Mouse (Mus musculus) thymus, postnatal 14 days (tissue): ENCODE data around the gene Boll.
"Not testable (repeated sequence)": the region's sequence is repeated elsewhere in the genome, so short reads cannot be mapped to it uniquely, and the experiment has no call there.

Source experiments
- DNase-seq: peaks from one replicate; pipeline ENCODE4 v3.0.0; 2021

The Boll gene

DNA sequence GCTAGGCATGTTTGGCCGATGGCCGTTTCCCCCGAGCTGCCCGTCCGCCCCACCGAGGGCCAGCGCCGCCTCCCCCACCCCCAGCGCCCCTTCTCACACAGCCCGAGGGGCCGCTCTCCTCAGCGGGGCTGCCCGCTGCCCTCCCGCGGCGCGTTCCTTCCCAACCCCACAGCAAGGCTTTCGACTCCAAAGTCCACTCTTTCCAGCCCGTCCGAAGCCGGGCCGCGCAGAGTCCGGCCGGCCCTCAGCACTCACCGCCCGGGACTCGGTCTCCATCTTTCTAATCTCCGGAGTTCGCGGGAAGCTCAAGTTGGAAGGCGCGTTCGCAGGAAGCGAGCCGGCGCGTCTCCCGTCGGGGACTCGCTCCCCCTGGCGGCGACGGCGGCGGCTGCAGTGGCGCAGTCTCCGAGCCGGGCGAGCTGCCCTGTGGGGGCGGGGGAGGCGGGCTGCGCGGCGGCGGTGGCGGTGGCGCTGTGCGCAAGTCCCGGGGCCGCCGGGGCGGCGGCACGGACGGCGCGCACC, at the start of gene Boll:
TSS of gene Boll (minus strand) at position 426 of the 522 bp plus-strand sequence.
- DNase-seq = peak; percentile 91

DNA sequence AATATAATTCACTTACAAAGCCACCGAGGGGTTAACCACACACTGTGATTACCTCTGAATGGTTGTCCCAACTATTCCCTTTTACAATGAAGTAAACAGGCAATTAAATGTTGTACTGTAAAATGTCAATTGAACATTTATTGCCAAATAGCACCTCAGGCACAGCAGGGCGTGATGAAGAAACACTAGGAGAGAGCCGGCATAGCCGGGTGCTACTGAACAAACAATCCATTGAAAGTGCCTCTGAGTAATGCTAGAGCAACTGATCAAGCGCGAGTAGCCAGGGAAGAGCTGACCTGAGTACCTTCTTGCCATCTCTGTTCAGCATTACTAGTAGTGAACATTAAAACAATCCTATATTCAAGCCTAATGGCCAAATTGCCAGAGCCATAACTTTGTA, 49.3 kb upstream of the Boll start:
- no peak for DNase-seq

DNA sequence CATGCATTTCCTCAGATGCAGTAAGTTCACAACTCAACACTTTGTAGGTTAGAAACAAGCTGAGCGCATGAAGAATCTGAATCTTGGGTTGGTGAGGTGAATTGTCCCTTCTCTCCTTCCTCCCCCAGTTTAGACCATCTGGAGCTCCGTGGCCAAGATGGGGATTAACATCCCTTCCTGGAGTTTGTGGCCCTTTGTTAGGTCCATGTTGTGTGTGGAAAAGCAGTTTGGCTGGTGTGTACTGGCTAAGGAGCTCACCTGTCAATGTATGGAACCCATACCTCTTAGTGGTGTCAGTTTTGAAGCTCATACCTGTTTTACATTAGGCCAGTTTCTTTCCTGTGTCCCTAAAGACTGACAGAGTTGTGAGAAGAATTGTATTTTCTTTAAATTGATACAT, 47.8 kb upstream of the Boll start:
- no peak for DNase-seq

DNA sequence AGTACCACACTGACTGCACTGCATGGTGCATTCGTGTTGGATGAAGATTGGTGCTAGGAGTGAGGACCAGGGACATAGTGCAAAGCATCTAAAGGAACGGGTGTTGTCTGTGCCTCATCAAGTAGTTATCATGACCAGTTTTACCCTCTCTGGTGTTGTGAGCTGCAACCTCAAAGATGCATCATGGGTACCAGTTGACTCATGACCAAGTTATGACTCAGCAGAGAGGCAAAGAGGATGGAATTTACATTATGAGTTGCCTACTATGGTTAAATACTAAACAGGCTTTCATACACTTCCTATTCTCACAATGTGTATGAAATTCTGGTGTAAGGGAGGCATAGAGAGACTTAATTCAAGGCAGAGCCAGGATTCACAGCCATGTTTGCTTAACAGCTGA, 47.4 kb upstream of the Boll start:
- no peak for DNase-seq

DNA sequence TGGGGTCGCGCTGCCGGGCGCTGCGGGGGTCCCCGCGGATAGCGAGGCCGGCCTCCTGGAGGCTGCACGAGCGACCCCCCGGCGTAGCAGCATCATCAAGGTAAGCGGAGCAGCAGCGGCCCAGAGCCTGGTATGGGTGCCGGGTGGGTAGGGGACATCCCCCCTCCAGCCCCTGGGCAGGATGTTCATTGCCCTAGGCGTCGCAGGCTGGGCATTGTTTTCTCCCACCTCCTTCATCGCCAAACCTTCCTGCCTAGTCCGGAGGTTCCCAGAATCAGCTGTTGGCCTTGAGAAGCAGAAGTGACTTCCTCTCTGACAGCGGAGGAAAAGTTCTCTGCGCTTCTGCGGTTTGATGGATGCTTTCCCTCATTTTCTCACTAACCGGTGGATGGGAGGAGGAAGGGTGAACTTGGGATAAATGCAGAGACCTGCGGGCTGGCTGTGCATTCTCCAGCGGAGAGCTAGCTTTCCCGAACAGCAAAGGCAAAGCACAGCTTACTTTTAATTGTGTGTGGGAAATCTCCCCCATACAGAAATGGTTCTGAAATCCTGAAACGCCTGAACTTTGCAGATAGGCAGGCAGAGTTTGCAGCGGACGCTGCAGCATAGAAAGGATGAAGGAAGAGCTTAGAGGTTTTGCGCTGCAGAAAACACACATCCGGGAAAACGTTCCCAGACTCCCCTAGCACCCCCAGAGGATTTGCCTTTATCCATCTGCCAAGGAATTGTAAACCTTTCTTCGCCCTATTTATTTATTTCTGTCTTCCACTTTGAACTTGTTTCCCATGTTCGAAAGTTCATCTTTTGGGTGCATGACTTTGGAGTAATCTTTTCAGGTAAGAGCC, 43.5 kb upstream of the Boll start:
- DNase-seq = peak; percentile 62

DNA sequence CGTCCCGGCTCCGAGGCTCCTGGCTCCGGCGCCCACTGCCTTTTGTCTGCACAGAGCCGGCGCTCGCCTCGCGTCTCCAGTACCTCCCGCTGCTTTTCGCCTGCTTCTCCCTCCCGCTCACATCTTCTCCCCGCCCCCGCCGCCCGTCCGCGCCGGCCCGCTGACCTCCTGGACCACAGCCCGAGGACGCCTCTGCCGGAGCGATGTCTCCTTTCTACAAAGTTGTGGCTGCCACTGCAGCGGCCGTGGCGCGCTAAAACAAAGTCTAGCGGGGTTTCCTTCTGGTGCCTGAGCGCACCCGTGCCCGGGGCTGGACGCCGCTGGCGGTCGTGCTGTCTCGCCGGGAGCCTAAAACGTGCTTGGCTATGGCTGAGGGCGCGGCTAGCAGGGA, 42.7 kb upstream of the Boll start:
- no peak for DNase-seq

DNA sequence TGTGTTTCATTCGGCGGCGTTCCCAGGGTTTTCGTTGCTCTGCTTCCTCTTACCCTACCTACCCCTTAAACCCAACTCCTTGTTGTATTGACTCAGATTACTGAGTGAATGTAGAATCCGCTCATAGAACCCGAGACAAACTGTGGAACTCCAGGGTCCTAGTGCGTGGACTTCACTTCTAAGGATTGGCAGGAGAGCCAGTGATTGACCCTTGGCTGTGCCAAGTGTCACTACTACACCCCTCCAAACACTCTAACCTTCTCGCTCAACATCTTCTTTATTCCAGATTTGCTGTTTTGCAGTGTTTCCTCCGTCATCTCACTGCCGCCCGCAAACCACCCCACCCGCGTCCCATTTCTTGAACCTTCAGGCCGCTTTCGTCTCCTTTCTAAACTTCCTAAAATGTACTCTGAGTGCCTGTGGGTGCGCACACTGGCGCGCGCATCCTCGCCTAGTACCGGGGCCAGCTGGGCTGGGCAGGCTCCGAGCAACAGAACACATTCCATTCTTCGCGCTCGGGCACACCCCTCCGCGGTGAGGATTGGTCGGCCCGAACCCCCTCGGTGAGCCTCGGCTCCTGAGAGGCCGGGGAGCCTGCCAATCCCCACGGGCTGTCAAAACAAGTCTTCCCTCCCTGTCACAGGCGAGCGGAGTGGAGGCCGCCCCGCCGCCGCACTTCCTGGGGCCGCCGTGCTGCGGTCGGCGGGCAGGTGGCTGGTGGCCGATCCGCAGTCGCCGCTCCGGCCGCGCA, 42.2 kb upstream of the Boll start, which contains the start of gene Plcl1:
TSS of gene Plcl1 (plus strand) at position 650 of the 751 bp plus-strand sequence.
- DNase-seq = peak; percentile 97

DNA sequence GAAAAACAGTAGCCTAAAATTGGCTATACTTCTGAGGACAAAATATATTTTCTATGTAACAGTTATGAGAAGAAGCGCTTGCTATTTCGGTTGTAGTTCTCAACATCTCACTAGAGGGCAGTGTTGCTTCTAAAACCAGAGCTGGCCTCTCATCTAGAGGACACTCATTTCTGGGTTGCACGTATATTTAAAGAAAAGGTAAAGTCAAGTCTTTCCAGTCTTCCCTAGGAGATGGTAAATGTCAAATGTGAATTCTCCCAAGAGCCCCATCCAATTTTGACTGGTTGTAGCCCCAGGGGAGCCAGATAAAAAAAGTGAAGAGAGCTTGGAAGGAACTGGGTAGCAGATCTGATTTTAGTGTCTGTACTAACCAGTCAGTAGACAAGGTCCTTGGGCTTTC, 41.2 kb upstream of the Boll start:
- peak; percentile 77 for DNase-seq

DNA sequence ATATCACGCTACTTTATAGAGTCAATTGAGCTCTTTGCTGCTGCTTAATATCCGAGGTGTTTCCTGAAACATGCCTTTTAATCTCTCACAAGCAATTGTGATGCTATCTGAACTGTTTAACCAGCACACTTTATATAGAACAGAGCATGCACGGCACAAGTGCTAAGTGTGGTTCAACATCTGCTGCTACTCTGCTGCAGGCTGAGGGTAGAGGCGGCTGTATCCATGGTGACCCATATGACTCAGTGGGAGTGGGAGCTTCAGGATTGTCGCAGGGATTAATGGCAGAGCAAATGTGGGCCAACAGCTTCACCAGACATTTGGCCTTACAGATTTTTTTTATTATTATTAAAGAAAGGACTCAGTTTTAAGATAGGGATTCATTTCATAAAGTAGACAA, 36.6 kb upstream of the Boll start:
- DNase-seq = no peak

DNA sequence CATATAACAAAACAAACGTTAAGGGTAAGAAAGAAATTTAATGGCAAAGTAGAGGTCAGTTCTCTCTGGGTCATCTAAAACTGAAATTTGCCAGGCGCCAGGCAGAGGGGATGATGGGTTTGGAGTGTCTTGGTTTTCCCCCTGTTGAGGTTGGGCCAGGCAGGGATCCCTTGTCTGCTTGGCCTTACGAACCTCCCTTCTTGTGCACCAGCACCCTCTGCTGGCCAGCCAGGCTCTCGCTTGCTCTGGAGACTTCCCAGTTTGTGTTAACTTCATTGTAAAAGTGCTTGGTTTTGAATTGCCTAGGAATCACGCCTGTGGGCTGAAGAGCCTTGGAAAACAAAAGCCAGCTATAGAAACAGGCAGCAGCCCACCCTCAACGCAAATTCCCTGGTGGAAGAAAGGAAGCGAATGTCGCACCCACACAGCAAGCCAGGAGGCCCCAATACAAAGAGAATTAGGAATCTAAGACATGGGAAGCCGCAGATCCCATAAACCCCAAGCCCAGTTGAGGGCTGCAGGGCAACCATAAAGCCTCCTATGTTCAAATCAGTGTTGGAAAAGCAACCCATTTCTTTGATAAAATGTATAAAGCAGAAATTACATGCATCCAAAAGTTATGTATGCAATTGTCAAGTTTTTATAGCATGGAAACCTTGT, 20.0 kb upstream of the Boll start:
- peak; percentile 87 for DNase-seq

DNA sequence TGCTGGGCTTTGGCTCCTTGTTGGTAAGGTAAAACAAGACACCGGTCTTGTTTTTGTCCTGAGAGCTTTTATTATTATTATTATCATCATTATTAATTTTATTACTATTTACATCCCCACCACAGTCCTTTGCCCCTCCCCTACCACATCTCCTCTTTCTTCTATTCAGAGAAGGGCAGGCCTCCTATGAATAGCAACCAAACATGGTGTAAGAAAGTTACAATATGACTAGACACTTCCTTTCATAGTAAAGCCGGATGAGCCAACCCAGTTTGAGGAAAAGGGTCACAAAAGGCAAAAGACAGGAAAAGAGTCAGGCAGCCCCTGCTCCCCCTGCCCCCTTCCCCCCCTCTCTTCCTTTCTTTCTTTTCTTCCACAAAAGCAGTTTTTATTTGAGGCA, 17.3 kb upstream of the Boll start:
- no peak for DNase-seq

DNA sequence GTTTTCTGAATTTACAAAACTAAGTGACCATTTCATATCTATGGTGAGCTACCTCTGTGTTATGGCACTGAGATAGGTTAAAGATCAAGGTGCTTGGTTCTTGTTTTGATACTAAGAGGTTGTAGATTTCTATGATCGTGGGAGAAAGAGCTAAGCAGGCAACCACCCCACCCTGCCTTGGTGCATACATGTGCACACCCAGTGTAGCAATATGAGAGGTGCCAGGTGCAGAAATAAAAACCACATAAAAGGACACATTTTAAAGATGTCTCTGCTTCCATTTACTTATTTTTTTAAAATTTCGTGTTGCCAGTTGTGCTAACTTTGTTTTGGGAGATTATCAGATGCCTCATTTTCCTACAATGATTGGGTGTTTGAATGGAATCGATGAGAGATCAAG, 9.4 kb upstream of the Boll start:
- DNase-seq = peak; percentile 70

DNA sequence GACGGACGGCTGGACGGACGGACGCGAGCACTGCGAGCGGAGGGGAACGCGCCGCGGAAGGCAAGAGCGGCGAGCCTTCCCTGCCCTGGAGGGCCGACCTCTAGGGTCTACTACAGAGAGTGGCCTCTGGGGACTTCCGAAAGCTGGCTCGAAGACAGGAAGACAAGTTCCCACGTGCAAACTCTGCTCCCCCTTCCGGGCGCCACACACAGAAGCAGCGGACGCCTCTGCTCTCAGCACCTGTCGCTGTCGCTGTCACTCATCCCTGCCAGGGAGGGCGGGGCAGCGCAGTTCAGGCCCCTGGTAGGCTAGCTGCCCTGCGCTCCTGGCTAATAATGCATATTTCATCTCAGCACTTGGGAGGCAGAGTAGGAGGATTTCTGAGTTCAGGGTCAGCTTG, 317 bp upstream of the Boll start:
- peak; percentile 87 for DNase-seq

DNA sequence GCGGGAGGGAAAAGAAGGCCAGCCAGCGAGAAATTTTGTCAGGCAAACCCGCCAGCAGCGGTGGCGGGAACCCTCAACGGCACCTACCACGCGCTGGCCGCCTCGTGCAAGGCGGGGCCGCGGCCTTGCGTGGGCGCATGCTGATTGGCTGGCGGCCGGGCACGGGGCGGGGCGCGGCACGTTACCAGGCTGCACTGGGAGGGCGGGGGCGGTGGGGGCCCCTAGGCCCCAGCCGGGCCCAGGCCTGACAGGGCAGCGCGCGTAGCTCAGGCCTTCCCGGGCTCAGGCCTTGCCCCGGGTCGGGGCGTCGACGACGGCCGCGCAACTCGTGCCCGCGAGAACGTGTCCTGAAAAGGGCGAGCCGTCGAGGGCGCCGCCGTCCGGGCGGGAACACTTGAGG, 635 bp downstream of the Boll start:
- peak; percentile 35 for DNase-seq

DNA sequence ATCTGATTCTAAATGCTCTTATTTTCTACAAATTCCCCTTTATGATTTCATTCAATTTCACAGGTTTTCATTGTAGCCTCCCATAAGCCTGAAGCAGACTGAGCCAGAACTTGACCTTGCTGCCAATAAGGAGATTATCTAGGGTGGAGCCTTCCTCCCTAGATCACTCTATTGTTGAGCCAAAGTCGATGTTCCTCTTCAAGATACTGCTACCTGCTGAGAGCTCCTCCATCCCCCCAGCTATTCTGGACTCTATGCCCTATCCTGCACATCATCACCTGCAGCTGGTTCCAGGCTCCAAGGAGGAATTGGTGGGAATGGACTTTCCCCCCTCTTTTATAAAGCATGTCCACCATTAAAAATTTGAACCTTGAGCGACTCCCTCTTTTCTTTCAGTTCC, 11.4 kb downstream of the Boll start:
- DNase-seq = not testable (repeated sequence)

DNA sequence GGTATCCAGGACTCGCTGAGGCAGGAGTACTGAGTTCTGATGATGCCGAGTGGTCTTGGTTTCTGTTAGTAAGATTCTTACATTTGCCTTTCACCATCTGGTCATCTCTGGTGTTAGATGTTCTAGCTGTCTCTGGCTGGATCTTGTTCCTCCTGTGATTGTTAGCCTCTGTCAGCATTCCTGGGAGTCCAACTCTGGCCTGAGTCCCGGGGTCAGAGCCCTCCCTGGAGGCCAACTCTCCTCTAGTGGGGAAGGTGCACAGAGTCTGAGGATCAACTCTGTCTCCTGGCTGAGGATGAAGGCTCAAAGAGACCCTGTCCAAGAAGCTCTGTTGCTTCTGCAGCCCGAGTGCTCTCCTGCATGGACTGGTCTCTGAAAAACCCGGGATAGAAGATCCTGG, 37.8 kb downstream of the Boll start:
- not testable (repeated sequence) for DNase-seq

DNA sequence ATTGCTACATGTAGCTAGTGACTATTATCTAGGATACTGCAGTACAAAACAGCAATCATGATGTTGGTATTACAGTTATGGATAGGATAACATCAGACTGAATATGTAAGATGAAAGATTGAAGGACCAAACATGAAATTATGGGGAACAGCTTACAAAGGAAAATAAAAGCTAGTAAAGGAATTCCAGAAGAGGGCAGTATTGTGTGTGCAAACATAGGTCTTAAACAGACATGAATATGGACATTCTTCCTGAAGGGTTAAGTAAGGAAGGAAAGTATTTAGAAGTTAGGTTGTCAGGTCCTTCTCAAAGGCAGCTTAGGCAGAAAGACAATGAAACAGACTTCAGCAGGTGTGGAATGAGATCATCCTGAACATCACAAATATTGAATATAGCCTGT, 62.2 kb downstream of the Boll start:
- no peak for DNase-seq

DNA sequence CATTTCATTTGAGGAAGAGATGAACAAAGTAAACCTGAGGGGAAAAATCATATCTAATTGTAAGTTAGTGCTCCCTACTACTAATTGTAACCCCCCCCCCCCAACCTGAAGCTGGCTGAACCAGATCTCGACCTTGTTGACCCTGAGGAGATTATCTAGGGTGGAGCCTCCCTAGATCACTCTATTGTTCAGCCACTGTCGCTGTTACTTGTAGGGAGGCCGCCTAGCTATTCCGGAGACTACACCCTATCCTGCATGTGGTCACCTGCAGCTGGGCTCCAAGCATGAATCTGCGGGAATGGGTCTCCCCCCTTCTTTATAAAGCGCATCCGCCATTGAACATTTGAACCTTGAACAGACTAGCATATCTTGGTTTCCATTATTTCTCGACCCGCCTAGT, 84.2 kb downstream of the Boll start:
- no peak for DNase-seq

DNA sequence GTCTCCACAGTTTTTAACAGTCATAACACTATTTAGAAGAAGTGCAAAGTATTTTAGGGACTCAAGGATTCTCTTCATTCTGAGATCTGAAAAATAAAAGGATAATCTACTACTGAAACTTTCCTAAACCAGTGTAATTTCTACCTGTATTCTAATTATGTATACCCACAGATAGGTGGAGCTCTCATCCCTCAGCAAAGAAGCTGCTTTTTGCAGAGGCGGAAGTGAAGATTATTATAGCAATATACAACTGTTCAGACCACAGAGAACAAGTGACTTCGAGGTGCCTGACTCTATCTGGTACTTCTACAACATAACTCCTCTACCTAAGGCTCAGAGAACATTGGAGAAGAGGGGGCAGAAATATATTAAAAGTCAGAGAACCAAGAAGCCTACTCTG, 97.8 kb downstream of the Boll start:
- DNase-seq = no peak

DNA sequence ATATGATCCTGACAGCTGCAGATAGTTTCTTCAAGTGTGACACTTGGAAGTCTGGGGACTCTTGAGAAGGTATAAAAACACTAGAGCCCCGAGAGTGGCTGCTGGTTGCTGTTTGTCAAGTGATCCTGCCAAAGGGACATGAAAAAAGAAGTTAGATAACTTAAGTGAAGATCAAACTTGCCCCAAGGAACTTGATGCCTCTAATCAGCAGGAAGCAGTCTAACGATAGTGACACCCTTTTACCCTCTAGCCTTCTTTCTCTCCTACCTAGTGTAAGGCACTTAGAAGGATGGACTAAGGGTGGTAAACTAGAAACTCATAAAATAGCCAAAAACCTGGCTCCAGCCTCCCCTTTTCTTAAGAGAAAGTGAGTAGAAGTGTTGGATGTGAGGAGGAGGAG, 98.9 kb downstream of the Boll start:
- no peak for DNase-seq

DNA sequence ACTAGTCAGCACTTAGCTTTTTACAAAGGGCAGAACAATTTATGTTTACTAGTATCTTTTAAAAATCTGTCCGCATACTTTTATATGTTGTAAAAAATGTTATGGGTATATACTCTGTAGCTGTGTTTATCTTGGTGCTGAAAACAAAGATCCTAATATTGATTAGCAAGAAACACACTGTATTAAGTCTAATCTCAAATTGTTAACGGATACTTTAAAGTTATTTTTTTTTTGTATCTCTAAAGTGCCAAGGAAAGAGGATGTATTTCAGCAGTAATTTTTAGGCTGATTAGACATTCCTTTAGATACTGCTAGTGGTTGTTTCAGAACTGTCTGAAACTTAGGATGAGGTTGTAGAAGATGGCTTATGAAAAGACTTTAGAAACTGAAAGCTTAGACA, 116.9 kb downstream of the Boll start:
- DNase-seq = no peak

DNA sequence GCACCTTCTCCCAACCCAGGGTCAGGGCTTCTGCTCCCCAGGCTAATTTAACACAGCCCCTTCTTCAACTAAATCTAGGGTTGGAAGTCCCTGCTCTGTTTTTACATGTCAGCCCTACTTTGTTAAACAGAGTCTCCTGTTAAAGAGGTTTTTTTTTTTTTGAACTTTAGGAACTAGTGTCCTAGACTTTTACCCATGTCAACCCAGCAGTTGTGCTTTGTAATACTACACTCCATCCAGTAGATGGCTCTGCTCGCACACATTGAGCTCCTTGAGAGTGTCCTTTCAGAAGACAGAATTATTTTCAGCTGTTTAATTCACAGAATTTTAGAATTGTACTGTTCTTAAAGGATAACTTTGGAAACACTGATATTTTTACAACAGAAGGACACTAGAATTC, 124.0 kb downstream of the Boll start:
- peak; percentile 59 for DNase-seq

DNA sequence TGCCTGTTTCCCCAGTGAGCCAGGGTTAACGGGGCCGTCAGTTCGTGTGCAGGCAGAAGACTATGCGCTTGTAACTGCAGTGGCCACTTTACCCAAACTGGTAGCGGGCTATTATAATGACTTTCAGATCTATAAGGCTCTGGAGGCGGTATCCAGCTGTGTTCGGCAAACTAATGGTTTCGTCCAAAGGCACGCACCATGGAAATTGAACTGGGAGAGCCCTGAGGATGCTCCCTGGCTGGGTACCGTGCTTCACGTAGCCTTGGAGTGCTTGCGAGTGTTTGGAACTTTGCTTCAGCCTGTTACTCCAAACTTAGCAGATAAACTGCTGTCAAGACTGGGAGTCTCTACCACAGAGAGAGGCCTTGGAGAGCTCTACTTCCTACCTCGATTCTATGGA, 124.8 kb downstream of the Boll start:
- DNase-seq = peak; percentile 14
